Mouse (Mus musculus) ovary, postnatal 36 days (tissue): Measurements from ENCODE around the gene Ctnnd2.

Experiments used
- DNase-seq: peaks from one replicate; pipeline ENCODE4 v3.0.0; 2022; ENCODE audit warnings: low spot score, mixed read lengths

Ctnnd2 gene

GRCm38 (mm10) chr15:30885410-30885809 lies 713.0 kb downstream of the Ctnnd2 start:
- DNase-seq: peak; percentile 9

- no peak for DNase-seq
Observed at GRCm38 (mm10) chr15:30887559-30887958, 715.2 kb downstream of the Ctnnd2 start.

- DNase-seq: no peak
Observed at GRCm38 (mm10) chr15:30891986-30892385, 719.6 kb downstream of the Ctnnd2 start.

- DNase-seq: no peak
Observed at GRCm38 (mm10) chr15:30895063-30895462, 722.7 kb downstream of the Ctnnd2 start.

- no peak for DNase-seq
Observed at GRCm38 (mm10) chr15:30897342-30897741, 724.9 kb downstream of the Ctnnd2 start.

- no peak for DNase-seq
Observed at GRCm38 (mm10) chr15:30908027-30908426, 735.6 kb downstream of the Ctnnd2 start.

- DNase-seq: no peak
Observed at GRCm38 (mm10) chr15:30913360-30913759, 741.0 kb downstream of the Ctnnd2 start.

- DNase-seq: no peak
Observed at GRCm38 (mm10) chr15:30925838-30926237, 753.4 kb downstream of the Ctnnd2 start.

- peak; percentile 15 for DNase-seq
Observed at GRCm38 (mm10) chr15:30927632-30928031, 755.2 kb downstream of the Ctnnd2 start.

GRCm38 (mm10) chr15:30931906-30932305 lies 759.5 kb downstream of the Ctnnd2 start:
- no peak for DNase-seq

GRCm38 (mm10) chr15:30945863-30946262 lies 773.5 kb downstream of the Ctnnd2 start:
- no peak for DNase-seq

- DNase-seq: no peak
Observed at GRCm38 (mm10) chr15:30958513-30958912, 786.1 kb downstream of the Ctnnd2 start.

GRCm38 (mm10) chr15:30962421-30963160 lies 790.2 kb downstream of the Ctnnd2 start:
- no peak for DNase-seq

- DNase-seq: no peak
Observed at GRCm38 (mm10) chr15:30964046-30964445, 791.7 kb downstream of the Ctnnd2 start.

GRCm38 (mm10) chr15:30964865-30965679 lies 792.7 kb downstream of the Ctnnd2 start:
- DNase-seq: no peak

GRCm38 (mm10) chr15:30966826-30967225 lies 794.4 kb downstream of the Ctnnd2 start:
- DNase-seq: no peak

GRCm38 (mm10) chr15:30974436-30974835 lies 802.0 kb downstream of the Ctnnd2 start:
- no peak for DNase-seq

GRCm38 (mm10) chr15:30974991-30975775 lies 802.8 kb downstream of the Ctnnd2 start:
- DNase-seq: no peak

- no peak for DNase-seq
Observed at GRCm38 (mm10) chr15:30977166-30977740, 804.9 kb downstream of the Ctnnd2 start.

- DNase-seq: no peak
Observed at GRCm38 (mm10) chr15:30986890-30987289, 814.5 kb downstream of the Ctnnd2 start.

- no peak for DNase-seq
Observed at GRCm38 (mm10) chr15:30990421-30991252, 818.2 kb downstream of the Ctnnd2 start.
